Mouse (Mus musculus) brown adipose tissue, adult 24 weeks (tissue): ENCODE measurements at regions not wholly inside any gene's neighbourhood (a gene's known extent, or its start where the extent isn't known, plus 50 kb on each side); places are given as distances from the start of the nearest gene placed in this dataset.

Experiments
- H3K27ac ChIP-seq: fragments of 200-500 bp; replicated peaks from 2 replicates; pipeline ENCODE4 v1.5.1; 2012; ENCODE audit warnings: low read depth, mild to moderate bottlenecking, low read length
- H3K4me1 ChIP-seq: fragments of 200-500 bp; 2 replicates; pipeline ENCODE4 v1.6.1; 2012; ENCODE audit warnings: low read length, mixed read lengths; ENCODE audit not compliant: control insufficient read depth, insufficient read depth, insufficient read length
- H3K4me3 ChIP-seq: fragments of 200-500 bp; 2 replicates; pipeline ENCODE4 v1.5.1; 2012; ENCODE audit warnings: low read depth, mild to moderate bottlenecking, low read length, moderate library complexity; ENCODE audit not compliant: insufficient read depth

GRCm38 (mm10) chr13:110722170-110722569 lies 327.3 kb downstream of the Plk2 start:
- H3K4me1 ChIP-seq = no peaks in the 10 kb centered on the region
- no peak overlapping the region for H3K4me3 ChIP-seq
- no peak overlapping the region for H3K27ac ChIP-seq

- Histone ChIP-seq H3K4me3 (no peak overlapping the region), H3K4me1 (no peaks in the 10 kb centered on the region), H3K27ac (no peak overlapping the region)
Measured at GRCm38 (mm10) chr13:110722752-110723151, 327.9 kb downstream of the Plk2 start.

- Histone ChIP-seq H3K4me1 (no peaks in the 10 kb centered on the region), H3K27ac (no peak overlapping the region), H3K4me3 (no peak overlapping the region)
Measured at GRCm38 (mm10) chr13:110724836-110725235, 330.0 kb downstream of the Plk2 start.

- no peak overlapping the region for H3K4me3 ChIP-seq
- H3K4me1 ChIP-seq = no peaks in the 10 kb centered on the region
- no peak overlapping the region for H3K27ac ChIP-seq
Measured at GRCm38 (mm10) chr13:110725821-110726220, 331.0 kb downstream of the Plk2 start.

- no peak overlapping the region for H3K4me3 ChIP-seq
- H3K4me1 ChIP-seq = no peaks in the 10 kb centered on the region
- H3K27ac ChIP-seq = no peak overlapping the region
Measured at GRCm38 (mm10) chr13:110735511-110735910, 340.7 kb downstream of the Plk2 start.

GRCm38 (mm10) chr13:110741576-110742206 lies 346.8 kb downstream of the Plk2 start:
- no peak overlapping the region for H3K4me3 ChIP-seq
- no peaks in the 10 kb centered on the region for H3K4me1 ChIP-seq
- H3K27ac ChIP-seq = no peak overlapping the region

GRCm38 (mm10) chr13:110747223-110747868 lies 352.5 kb downstream of the Plk2 start:
- H3K27ac ChIP-seq = peak overlapping the region; percentile 44; the same call in 1 of the 2 replicates
- H3K4me3 ChIP-seq = no peak overlapping the region
- no peaks in the 10 kb centered on the region; the same call in 1 of the 2 replicates for H3K4me1 ChIP-seq

- Histone ChIP-seq H3K4me1 (no peaks in the 10 kb centered on the region), H3K27ac (no peak overlapping the region), H3K4me3 (no peak overlapping the region)
Measured at GRCm38 (mm10) chr13:110752746-110753145, 357.9 kb downstream of the Plk2 start.

- Histone ChIP-seq H3K4me1 (no peaks in the 10 kb centered on the region), H3K4me3 (no peak overlapping the region), H3K27ac (no peak overlapping the region)
Measured at GRCm38 (mm10) chr13:110754548-110754947, 359.7 kb downstream of the Plk2 start.

- H3K27ac ChIP-seq = no peak overlapping the region
- no peaks in the 10 kb centered on the region for H3K4me1 ChIP-seq
- no peak overlapping the region for H3K4me3 ChIP-seq
Measured at GRCm38 (mm10) chr13:110756877-110757276, 362.0 kb downstream of the Plk2 start.

GRCm38 (mm10) chr13:110769210-110769609 lies 374.4 kb downstream of the Plk2 start:
- Histone ChIP-seq H3K4me3 (no peak overlapping the region), H3K27ac (no peak overlapping the region), H3K4me1 (no peaks in the 10 kb centered on the region)

GRCm38 (mm10) chr13:110775251-110775650 lies 380.4 kb downstream of the Plk2 start:
- no peaks in the 10 kb centered on the region for H3K4me1 ChIP-seq
- H3K4me3 ChIP-seq = no peak overlapping the region
- no peak overlapping the region for H3K27ac ChIP-seq

GRCm38 (mm10) chr13:110784162-110784785 lies 389.4 kb downstream of the Plk2 start:
- Histone ChIP-seq H3K4me1 (no peaks in the 10 kb centered on the region), H3K4me3 (no peak overlapping the region), H3K27ac (no peak overlapping the region)

GRCm38 (mm10) chr13:110784822-110785221 lies 390.0 kb downstream of the Plk2 start:
- Histone ChIP-seq H3K4me3 (no peak overlapping the region), H3K27ac (no peak overlapping the region), H3K4me1 (no peaks in the 10 kb centered on the region)

GRCm38 (mm10) chr13:110798313-110798712 lies 403.5 kb downstream of the Plk2 start:
- Histone ChIP-seq H3K27ac (no peak overlapping the region), H3K4me3 (no peak overlapping the region), H3K4me1 (peaks cover 2% of the 10 kb centered on the region; the same call in 1 of the 2 replicates)

- peaks cover 2% of the 10 kb centered on the region; the same call in 1 of the 2 replicates for H3K4me1 ChIP-seq
- no peak overlapping the region for H3K4me3 ChIP-seq
- H3K27ac ChIP-seq = no peak overlapping the region
Measured at GRCm38 (mm10) chr13:110802841-110803240, 408.0 kb downstream of the Plk2 start.
